Mouse (Mus musculus) heart, embryonic 12.5 days (tissue): ENCODE data around the gene Col11a2. TPM values are rescaled to one million over a fixed set of nuclear protein-coding genes. Genes with fewer than 3 reads are reported as not detected.

Source experiments
- ATAC-seq: fragments of 200-750 bp; cut with Nextera tagmentation; 2 replicates; pipeline ENCODE4 v1.8.0; 2017; ENCODE audit warnings: moderate TSS enrichment, moderate library complexity; ENCODE audit not compliant: insufficient number of reproducible peaks, low FRiP score
- H3K27ac ChIP-seq: fragments of 300-500 bp; sonication (generic); 2 replicates; pipeline ENCODE4 v1.5.1; 2016; ENCODE audit warnings: mild to moderate bottlenecking, moderate library complexity; ENCODE audit not compliant: poor library complexity, severe bottlenecking
- H3K27me3 ChIP-seq: fragments of 300-500 bp; sonication (generic); replicated peaks from 2 replicates; pipeline ENCODE4 v1.6.1; 2016; ENCODE audit warnings: mild to moderate bottlenecking, moderate library complexity
- H3K36me3 ChIP-seq: fragments of 300-500 bp; sonication (generic); 2 replicates; pipeline ENCODE4 v1.6.1; 2016; ENCODE audit warnings: mild to moderate bottlenecking, moderate library complexity
- H3K4me1 ChIP-seq: fragments of 300-500 bp; sonication (generic); replicated peaks from 2 replicates; pipeline ENCODE4 v1.6.1; 2016; ENCODE audit warnings: mild to moderate bottlenecking
- H3K4me2 ChIP-seq: fragments of 300-500 bp; sonication (generic); 2 replicates; pipeline ENCODE4 v1.6.1; 2016; ENCODE audit warnings: mild to moderate bottlenecking, moderate library complexity
- H3K4me3 ChIP-seq: fragments of 300-500 bp; sonication (generic); 2 replicates; pipeline ENCODE4 v1.5.1; 2016; ENCODE audit warnings: mild to moderate bottlenecking
- H3K9ac ChIP-seq: fragments of 300-500 bp; sonication (generic); 2 replicates; pipeline ENCODE4 v1.6.1; 2016; ENCODE audit warnings: mild to moderate bottlenecking, moderate library complexity
- H3K9me3 ChIP-seq: fragments of 300-500 bp; sonication (generic); replicated peaks from 2 replicates; pipeline ENCODE4 v1.6.1; 2016; ENCODE audit warnings: mild to moderate bottlenecking, moderate library complexity
- WGBS: fragments of 180-500 bp; shearing (Covaris S2); methylation state at CpG from one replicate; pipeline ENCODE4 v1.1.7; 2016; 5-methylcytosine and 5-hydroxymethylcytosine counted together
- microRNA counts: library from miRNA; unstranded; fragments of <30 nt; microRNA quantifications from one replicate; lab custom pipeline; 2017
- microRNA-seq: library from miRNA; unstranded; fragments of <30 nt; microRNA quantifications from one replicate; pipeline ENCODE4, GENCODE M21; 2017
- polyA plus RNA-seq: library from polyadenylated mRNA; unstranded; fragments of >200 nt; fragmentation: Nextera tagmentation; extraction: Ambion mirVana; gene quantifications from 2 replicates; pipeline ENCODE4 v1.2.1, GENCODE M21; 2016

The Col11a2 gene
- polyA plus RNA-seq, 1 experiment from 2014 or later: 0.83 TPM

DNA sequence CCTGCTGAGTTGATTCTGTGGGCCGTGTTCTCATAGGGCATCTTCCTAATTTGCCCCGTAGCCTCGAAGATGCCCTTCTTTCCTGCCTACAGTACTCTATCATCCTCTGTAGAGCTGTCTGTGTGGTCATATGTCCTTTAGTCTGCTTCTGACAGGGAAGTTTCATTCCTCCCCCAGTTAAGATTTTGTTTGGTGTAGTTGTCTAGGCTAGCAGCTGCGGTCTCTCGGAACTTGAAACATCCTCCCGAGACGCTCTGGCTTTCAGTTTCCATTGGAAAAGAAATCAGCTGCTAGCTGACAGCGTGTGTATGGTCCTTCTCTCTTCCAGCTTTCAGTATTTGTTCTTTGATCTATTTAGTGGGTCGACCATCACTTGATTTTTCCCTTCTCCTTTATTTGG lies 65.6 kb downstream of the Col11a2 start:
- peaks cover 11% of the 10 kb centered on the region; the same call in 1 of the 2 replicates for H3K27me3 ChIP-seq
- H3K4me3 ChIP-seq: no peak overlapping the region
- H3K36me3 ChIP-seq: peaks cover 13% of the 10 kb centered on the region
- no peak overlapping the region for H3K9ac ChIP-seq
- 77% methylated on average over 9 of the region's 9 CpGs for WGBS
- H3K27ac ChIP-seq: no peak overlapping the region
- H3K4me2 ChIP-seq: no peak overlapping the region
- H3K4me1 ChIP-seq: no peaks in the 10 kb centered on the region
- no peak for ATAC-seq
- H3K9me3 ChIP-seq: no peaks in the 10 kb centered on the region

DNA sequence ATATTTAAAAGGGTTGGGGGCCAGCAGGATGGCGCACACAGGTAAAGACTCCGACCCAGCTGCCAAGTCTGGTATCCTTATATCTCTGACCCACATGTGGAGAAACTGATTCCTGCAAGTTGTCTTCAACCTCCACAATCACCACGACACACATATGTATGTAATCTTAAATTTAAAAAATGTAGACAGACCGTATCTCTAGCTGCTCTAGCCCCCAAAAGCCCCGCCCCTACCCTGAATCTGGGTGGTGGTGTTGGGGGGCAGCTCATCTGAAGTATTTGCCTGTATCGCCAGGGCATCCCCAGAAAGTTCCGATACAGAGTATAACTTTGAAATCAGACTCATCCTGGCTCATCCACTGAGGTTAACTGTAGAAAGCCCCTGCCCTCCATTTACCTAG lies 67.3 kb downstream of the Col11a2 start:
- WGBS: 81% methylated on average over 7 of the region's 7 CpGs
- H3K4me1 ChIP-seq: no peaks in the 10 kb centered on the region
- H3K4me3 ChIP-seq: no peak overlapping the region
- H3K9ac ChIP-seq: no peak overlapping the region
- H3K27ac ChIP-seq: no peak overlapping the region
- no peak for ATAC-seq
- peaks cover 31% of the 10 kb centered on the region for H3K36me3 ChIP-seq
- no peak overlapping the region for H3K4me2 ChIP-seq
- H3K9me3 ChIP-seq: no peaks in the 10 kb centered on the region
- H3K27me3 ChIP-seq: no peaks in the 10 kb centered on the region

DNA sequence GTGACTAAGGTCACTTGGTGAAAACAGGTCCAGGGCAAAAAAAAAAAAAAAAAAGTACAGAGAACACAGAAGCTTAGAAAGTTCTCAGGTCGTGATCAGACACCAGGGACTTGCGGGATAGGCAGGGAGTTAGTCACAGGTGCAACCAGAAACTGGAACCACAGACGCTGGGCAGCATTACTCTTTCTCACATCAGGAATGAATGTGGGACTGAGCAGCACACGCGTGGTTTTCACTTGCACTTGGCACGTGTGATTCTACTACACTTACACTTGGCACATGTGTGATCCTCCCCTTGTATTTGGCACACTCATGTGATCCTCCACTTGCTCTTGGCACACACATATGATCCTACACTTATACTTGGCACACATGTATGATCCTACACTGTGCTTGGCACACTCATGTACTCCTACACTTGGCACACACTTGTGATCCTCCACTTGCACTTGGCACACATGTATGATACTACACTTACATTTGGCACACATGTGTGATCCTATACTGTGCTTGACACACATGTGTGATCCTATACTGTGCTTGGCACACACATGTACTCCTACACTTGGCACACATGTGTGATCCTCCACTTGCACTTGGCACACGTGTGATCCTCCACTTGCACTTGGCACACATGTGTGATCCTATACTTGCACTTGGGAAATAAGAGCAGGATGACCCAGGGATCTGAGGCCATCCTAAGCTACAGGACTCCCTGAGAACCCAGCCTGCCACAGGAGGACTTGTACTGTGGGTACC lies 68.1 kb downstream of the Col11a2 start:
- no peaks in the 10 kb centered on the region for H3K9me3 ChIP-seq
- WGBS: 81% methylated on average over 7 of the region's 7 CpGs
- peaks cover 38% of the 10 kb centered on the region for H3K36me3 ChIP-seq
- H3K4me3 ChIP-seq: no peak overlapping the region
- H3K27me3 ChIP-seq: no peaks in the 10 kb centered on the region
- H3K4me2 ChIP-seq: no peak overlapping the region
- 0 out of 2 replicates have a peak, but pooled peaks have one; percentile 24 for ATAC-seq
- peaks cover 2% of the 10 kb centered on the region; the same call in 1 of the 2 replicates for H3K4me1 ChIP-seq
- H3K9ac ChIP-seq: no peak overlapping the region
- no peak overlapping the region for H3K27ac ChIP-seq

DNA sequence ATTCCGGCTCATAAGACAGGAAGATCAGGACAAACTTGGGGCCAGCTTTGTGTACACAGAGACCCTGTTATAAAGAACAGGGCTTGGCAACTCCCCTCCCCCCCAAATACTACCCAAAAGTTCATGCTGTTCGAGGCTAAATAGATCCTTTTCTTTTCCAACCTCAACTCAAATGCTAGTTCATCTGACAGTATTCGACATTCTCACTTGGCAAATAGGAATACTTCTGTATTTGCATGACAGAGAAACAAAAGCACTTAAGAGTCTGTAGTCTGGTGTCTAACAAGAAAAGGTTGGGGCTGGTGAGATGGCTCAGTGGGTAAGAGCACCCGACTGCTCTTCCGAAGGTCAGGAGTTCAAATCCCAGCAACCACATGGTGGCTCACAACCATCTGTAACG lies 69.2 kb downstream of the Col11a2 start:
- WGBS: 80% methylated on average over 5 of the region's 6 CpGs
- peaks cover 50% of the 10 kb centered on the region for H3K36me3 ChIP-seq

DNA sequence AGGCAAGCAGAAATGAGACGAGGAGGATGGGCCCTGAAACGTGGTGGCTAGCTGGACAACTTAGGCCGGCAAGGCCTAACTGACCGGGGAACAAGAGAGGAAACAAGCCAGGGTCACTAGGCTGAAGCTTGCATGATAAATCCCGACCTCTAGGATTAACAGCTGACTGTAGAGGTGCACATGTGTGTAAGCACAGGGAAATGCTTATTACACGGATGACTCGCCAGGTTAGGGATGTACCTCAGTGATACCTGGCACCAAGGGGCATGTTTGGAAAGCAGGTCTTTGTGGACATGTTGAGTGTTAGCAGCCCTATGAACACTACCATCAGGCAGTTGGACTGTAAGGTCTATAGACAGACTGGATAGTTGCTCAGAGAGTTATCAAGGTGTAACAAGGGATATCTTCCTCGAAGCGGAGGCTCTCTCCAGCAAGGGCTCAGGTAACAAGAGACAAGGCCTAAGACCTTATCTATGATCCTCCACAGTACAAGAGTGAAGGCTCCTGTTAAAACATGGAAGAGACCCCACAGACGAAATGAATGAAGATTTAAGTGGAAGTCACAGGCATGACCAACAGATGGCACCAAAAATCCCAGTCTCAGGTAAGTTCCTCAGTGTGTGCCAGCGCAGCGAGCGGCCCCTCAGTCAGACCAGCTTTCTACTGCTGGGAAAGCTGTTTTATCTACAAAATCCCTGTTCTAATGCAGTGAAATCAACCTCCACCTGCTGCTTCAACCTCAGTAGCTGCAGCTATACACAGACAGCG lies 70.0 kb downstream of the Col11a2 start:
- Histone ChIP-seq H3K4me1 (peaks cover 3% of the 10 kb centered on the region; the same call in 1 of the 2 replicates), H3K36me3 (peaks cover 57% of the 10 kb centered on the region), H3K4me3 (no peak overlapping the region), H3K9me3 (no peaks in the 10 kb centered on the region), H3K9ac (no peak overlapping the region), H3K4me2 (no peak overlapping the region), H3K27me3 (no peaks in the 10 kb centered on the region), H3K27ac (0 out of 2 replicates have a peak overlapping the region, but pooled peaks have one; percentile 2)
- 74% methylated on average over 14 of the region's 14 CpGs for WGBS
- ATAC-seq: no peak

More for the DNA sequence above, 69.2 kb downstream of the Col11a2 start:
- ATAC-seq: no peak
- no peak overlapping the region for H3K9ac ChIP-seq
- H3K4me2 ChIP-seq: no peak overlapping the region
- H3K9me3 ChIP-seq: no peaks in the 10 kb centered on the region
- peaks cover 3% of the 10 kb centered on the region; the same call in 1 of the 2 replicates for H3K4me1 ChIP-seq
- no peak overlapping the region for H3K27ac ChIP-seq
- no peaks in the 10 kb centered on the region for H3K27me3 ChIP-seq
- no peak overlapping the region for H3K4me3 ChIP-seq

DNA sequence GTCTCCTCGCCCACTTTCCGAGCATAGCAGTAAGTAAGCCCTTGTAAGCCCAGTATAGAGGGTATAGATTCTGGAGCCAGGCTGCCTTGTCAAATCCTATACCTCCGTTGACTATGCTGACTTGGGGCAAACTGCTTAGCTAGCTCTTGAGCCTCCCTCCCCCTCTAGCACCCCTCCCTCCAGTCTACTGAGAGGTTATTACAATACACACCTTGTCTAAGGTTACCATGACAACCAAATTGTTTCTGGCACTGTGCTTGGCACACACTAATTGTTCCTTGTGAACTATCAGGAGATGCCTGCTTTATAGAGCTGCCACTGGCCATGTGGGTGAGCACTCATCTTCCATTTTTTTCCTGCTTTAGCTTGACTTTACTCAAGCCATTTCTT lies 70.6 kb downstream of the Col11a2 start:
- H3K9me3 ChIP-seq: no peaks in the 10 kb centered on the region
- H3K36me3 ChIP-seq: peaks cover 63% of the 10 kb centered on the region
- no peak overlapping the region for H3K4me3 ChIP-seq
- 0 out of 2 replicates have a peak overlapping the region, but pooled peaks have one; percentile 2 for H3K27ac ChIP-seq
- H3K4me1 ChIP-seq: peaks cover 5% of the 10 kb centered on the region; the same call in 1 of the 2 replicates
- H3K9ac ChIP-seq: no peak overlapping the region
- no peak for ATAC-seq
- no peak overlapping the region for H3K4me2 ChIP-seq
- WGBS: 65% methylated on average over 3 of the region's 3 CpGs
- H3K27me3 ChIP-seq: no peaks in the 10 kb centered on the region

DNA sequence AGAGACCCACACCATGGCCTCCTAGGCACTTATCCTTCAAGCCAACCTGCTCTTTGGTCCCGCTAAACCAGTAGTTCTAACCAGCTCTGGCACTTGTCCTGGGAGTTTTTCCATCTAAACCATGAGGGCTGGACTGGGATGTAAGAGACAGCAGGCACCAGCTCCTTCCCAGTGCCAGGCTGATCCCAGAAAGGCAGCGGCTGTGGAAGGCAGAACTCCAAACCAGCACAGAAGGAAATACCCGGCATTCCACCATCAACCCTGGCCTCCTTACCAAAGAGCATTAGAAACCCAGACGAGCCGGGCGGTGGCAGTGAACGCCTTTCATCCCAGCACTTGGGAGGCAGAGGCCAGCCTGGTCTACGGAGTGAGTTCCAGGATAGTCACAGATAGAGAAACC lies 71.1 kb downstream of the Col11a2 start:
- H3K27me3 ChIP-seq: no peaks in the 10 kb centered on the region
- ATAC-seq: no peak
- H3K27ac ChIP-seq: no peak overlapping the region
- peaks cover 68% of the 10 kb centered on the region for H3K36me3 ChIP-seq
- no peak overlapping the region for H3K4me3 ChIP-seq
- H3K9ac ChIP-seq: no peak overlapping the region
- 55% methylated on average over 8 of the region's 8 CpGs for WGBS
- no peaks in the 10 kb centered on the region for H3K9me3 ChIP-seq
- peaks cover 8% of the 10 kb centered on the region for H3K4me1 ChIP-seq
- no peak overlapping the region for H3K4me2 ChIP-seq

DNA sequence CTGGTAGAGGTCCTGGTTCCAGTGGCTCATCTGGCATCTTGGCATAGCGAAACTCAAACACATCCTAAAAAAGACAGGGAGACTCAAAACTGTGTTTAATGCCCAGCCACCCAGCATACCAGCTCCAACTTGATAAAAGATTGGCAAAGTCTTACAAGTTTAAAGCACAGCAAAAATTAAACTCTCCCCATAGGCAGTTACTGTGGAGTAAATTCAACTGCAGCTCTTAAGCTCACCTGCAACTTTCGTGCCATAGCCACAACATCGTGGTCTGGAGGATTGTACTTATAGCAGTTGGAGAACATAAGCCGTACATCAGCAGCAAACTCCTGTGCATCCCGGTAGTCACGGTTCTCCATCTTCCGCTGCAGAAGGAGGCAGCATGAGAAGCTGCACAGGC lies 74.9 kb downstream of the Col11a2 start:
- 92% methylated on average over 7 of the region's 7 CpGs for WGBS
- ATAC-seq: no peak
- H3K4me1 ChIP-seq: peaks cover 24% of the 10 kb centered on the region

More for the DNA sequence above, 74.9 kb downstream of the Col11a2 start:
- H3K27ac ChIP-seq: no peak overlapping the region
- no peaks in the 10 kb centered on the region for H3K9me3 ChIP-seq
- H3K4me2 ChIP-seq: no peak overlapping the region
- no peak overlapping the region for H3K9ac ChIP-seq
- no peak overlapping the region for H3K4me3 ChIP-seq
- H3K27me3 ChIP-seq: no peaks in the 10 kb centered on the region
- H3K36me3 ChIP-seq: peaks cover 94% of the 10 kb centered on the region

MicroRNAs encoded within 50 kb of the gene (microRNA counts, 519-probe panel; counts per million panel counts)
- microRNA mmu-miR-219 (lab: Ali Mortazavi, UCI): not detected

Small RNA genes within 50 kb of the gene (microRNA-seq; reads per million reads assigned to microRNA genes)
- gene Mir219a-1 (0.71 reads per million), gene Mir219c (not detected)

Other genes with a start within 250 kb of the Col11a2 start
- gene Kank3, start 228.9 kb upstream of the Col11a2 start, polyA plus RNA-seq: 39.0 and 43.9 TPM in 2 replicates
- gene Rps28, start 214.9 kb upstream of the Col11a2 start, polyA plus RNA-seq: 570 and 574 TPM in 2 replicates
- 431 and 466 TPM in 2 replicates for gene Ndufa7, start 214.9 kb upstream of the Col11a2 start, polyA plus RNA-seq
- gene Cd320, start 196.3 kb upstream of the Col11a2 start, polyA plus RNA-seq: 41.5 and 43.8 TPM in 2 replicates
- not detected in 2 replicates for gene Gm7029, start 165.6 kb upstream of the Col11a2 start, polyA plus RNA-seq
- 3.5 and 5.5 TPM in 2 replicates for gene Kifc1, start 148.8 kb upstream of the Col11a2 start, polyA plus RNA-seq
- 0.24 and 0.29 TPM in 2 replicates for gene Platr17, start 134.3 kb upstream of the Col11a2 start, polyA plus RNA-seq
- gene Daxx, start 130.0 kb upstream of the Col11a2 start, polyA plus RNA-seq: 36.8 and 39.0 TPM in 2 replicates
- 29.4 and 32.5 TPM in 2 replicates for gene Tapbp, start 123.5 kb upstream of the Col11a2 start, polyA plus RNA-seq
- gene Zbtb22, start 123.5 kb upstream of the Col11a2 start, polyA plus RNA-seq: 17.0 and 17.7 TPM in 2 replicates
- gene Rgl2, start 109.9 kb upstream of the Col11a2 start, polyA plus RNA-seq: 46.3 and 48.4 TPM in 2 replicates
- 127 and 129 TPM in 2 replicates for gene Pfdn6, start 99.1 kb upstream of the Col11a2 start, polyA plus RNA-seq
- gene Wdr46, start 98.8 kb upstream of the Col11a2 start, polyA plus RNA-seq: 25.3 and 26.5 TPM in 2 replicates
- gene B3galt4, start 87.9 kb upstream of the Col11a2 start, polyA plus RNA-seq: 7.2 and 7.4 TPM in 2 replicates
- gene Vps52, start 83.6 kb upstream of the Col11a2 start, polyA plus RNA-seq: 43.0 and 43.9 TPM in 2 replicates
- 850 and 856 TPM in 2 replicates for gene Rps18, start 83.4 kb upstream of the Col11a2 start, polyA plus RNA-seq
- 16.1 and 18.3 TPM in 2 replicates for gene H2-K1, start 39.1 kb upstream of the Col11a2 start, polyA plus RNA-seq
- gene Ring1, start 14.8 kb upstream of the Col11a2 start, polyA plus RNA-seq: 14.9 and 16.5 TPM in 2 replicates
- gene H2-Ke6, start 11.4 kb upstream of the Col11a2 start, polyA plus RNA-seq: 46.7 and 48.0 TPM in 2 replicates
- gene Slc39a7, start 7.8 kb upstream of the Col11a2 start, polyA plus RNA-seq: 128 and 130 TPM in 2 replicates
- gene Rxrb, start 7.6 kb upstream of the Col11a2 start, polyA plus RNA-seq: 34.7 and 36.9 TPM in 2 replicates
- gene H2-Oa, start 52.9 kb downstream of the Col11a2 start, polyA plus RNA-seq: 0.26 and 0.37 TPM in 2 replicates
- gene H2-DMa, start 80.1 kb downstream of the Col11a2 start, polyA plus RNA-seq: 3.9 and 7.8 TPM in 2 replicates
- gene Brd2, start 83.2 kb downstream of the Col11a2 start, polyA plus RNA-seq: 89.4 and 90.6 TPM in 2 replicates
- gene H2-DMb2, start 103.9 kb downstream of the Col11a2 start, polyA plus RNA-seq: 0.21 TPM in 1 of 2 replicates, not detected in the other
- 0.33 and 0.41 TPM in 2 replicates for gene H2-DMb1, start 113.6 kb downstream of the Col11a2 start, polyA plus RNA-seq
- gene Tap1, start 148.1 kb downstream of the Col11a2 start, polyA plus RNA-seq: 1.1 TPM in 2 replicates
- gene Psmb9, start 148.3 kb downstream of the Col11a2 start, polyA plus RNA-seq: 0.59 and 0.91 TPM in 2 replicates
- 1.9 and 2.0 TPM in 2 replicates for gene Psmb8, start 158.3 kb downstream of the Col11a2 start, polyA plus RNA-seq
- gene Tap2, start 164.1 kb downstream of the Col11a2 start, polyA plus RNA-seq: 1.3 and 1.7 TPM in 2 replicates
- gene H2-Ob, start 199.5 kb downstream of the Col11a2 start, polyA plus RNA-seq: 0.15 TPM in 1 of 2 replicates, not detected in the other
- gene H2-Ab1, start 218.3 kb downstream of the Col11a2 start, polyA plus RNA-seq: 11.8 and 15.2 TPM in 2 replicates
- 0.20 and 0.33 TPM in 2 replicates for gene H2-Aa, start 248.4 kb downstream of the Col11a2 start, polyA plus RNA-seq